Mouse (Mus musculus): Measurements from ENCODE around the gene Pfn5.
"Not testable (repeated sequence)": the region's sequence is repeated elsewhere in the genome, so short reads cannot be mapped to it uniquely, and the experiment has no call there.

Pfn5 gene

DNA sequence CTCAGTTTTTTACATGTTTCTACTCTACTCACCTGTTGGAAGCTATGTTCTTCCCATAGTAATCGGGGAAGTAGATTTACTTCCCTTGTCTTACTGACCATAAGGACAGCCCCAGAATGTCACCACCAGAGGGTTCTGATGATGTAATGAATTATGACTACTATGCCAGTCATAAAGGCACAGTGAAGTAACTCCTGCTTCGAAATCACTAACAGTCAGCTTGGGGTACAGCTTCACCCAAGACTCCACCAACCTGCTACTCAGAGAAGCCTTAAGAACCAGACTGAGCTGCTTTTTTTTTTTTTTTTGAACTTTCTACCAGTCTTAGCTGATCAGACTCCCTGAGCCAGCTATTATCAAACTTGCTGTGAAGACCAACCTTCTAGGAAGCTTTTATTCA, at the start of gene Pfn5, which contains the start of gene Asb12:
Gene Pfn5, plus strand, starts transcription at position 218 of the 400 bp plus-strand sequence.
Gene Asb12, minus strand, starts transcription at position 101 of the 400 bp plus-strand sequence.
- DNase-seq (ENCODE audit: low read depth), result no peak

DNA sequence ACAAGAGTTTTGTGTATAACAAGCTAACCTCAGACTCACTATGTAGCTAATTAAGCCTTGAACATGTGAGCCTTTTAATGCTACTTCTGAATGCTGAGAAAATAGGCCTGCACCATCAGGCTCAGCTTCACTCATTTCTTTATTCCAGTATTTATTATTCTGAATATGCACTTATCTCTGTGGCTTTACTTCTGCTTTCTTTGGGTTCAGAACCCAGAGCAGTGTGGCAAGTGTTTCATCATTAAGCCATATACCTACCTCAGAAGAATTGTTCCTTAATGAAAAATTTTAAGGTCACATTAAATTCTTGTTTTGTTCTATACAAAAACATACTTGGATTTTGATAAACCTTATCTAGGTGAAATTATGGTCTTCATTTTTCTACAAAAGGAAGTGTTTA, 34.0 kb upstream of the Pfn5 start:
- DNase-seq (ENCODE audit: low read depth), result no peak

DNA sequence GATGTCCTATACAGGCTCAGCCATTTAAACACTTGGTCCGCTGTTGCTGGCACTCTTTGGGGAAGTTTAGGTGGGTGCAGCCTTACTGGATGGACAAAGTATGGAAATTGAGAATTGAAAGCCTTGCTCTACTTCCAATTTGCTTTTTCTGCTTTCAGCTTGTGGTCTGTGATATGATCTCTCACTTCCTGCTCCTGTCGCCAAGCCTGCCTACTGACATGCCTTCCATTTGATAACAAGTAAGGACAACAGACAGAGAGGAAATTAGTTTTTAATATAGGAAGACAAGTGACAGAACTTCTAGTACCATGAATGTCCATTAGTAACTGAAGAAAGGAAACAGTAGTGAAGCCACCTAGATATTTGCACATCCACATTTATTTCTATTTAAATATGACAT, 32.7 kb upstream of the Pfn5 start:
- DNase-seq (ENCODE audit: low read depth), result no peak

DNA sequence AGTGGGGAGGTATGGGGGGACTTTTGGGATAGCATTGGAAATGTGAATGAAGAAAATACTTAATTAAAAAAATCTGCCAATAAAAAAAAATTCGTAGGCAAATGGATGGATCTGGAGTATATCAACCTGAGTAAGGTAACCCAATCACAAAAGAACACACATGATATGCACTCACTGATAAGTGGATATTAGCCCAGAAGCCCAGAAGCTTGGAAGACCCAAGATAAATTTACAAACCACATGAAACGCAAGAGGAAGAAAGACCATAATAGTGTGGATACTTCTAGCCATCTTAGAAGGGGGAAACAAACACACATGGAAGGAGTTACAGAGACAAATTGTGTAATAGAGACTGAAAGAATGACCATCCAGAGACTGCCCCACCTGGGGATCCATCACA, 22.4 kb upstream of the Pfn5 start:
- not testable (repeated sequence) for DNase-seq (ENCODE audit: low read depth)

DNA sequence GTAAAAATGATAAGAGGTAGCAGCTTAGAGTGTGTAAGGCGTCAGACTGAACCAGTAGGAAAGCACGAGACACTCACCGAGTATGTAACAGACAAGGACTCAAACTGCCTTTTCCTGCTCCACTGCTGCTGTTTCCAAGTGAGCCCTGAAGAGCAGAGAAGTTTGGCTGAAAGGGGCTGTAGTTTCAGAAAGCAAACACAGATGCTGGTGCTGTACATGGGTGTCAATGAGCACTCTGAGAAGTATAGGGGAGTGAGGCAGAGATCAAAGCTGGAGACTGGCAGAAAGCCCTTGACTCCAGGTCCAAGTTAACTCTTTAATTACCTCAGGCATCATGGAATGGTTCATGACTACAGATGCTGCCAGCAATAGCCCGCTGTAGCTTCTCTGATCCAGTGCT, 3.6 kb upstream of the Pfn5 start:
- no peak for DNase-seq (ENCODE audit: low read depth)

DNA sequence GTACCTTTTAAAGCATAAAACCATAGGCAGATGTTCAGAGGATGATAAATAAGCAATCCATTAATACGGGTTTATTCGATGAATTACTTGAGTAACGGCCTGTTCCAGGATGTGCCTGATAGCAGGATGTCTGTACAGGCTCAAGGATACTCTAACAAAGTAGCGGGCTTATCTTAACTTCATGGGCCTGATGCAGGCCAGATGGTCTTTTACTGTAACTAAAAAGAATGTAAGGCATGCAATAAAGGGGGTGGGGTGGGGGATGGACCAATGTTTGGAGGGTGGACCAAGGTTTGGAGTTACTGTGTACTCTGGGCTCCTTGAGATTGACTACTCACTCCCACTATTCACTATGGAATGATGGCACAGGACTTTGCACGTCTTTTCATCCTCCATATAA, 42.7 kb downstream of the Pfn5 start:
- DNase-seq (ENCODE audit: low read depth), result no peak
